Mouse (Mus musculus): Measurements from ENCODE around the gene Fam107b. TPM values are rescaled to one million over a fixed set of nuclear protein-coding genes. Genes with fewer than 3 reads are reported as not detected.

The Fam107b gene
- polyA plus RNA-seq, 2 experiments, result 9.8 to 20.8 TPM

GRCm38 (mm10) chr2:3590086-3590915 is 20.0 kb downstream of the Fam107b start:
- 66% methylated on average over 6 of the region's 6 CpGs for WGBS (ENCODE audit: insufficient replicate concordance)
- Histone ChIP-seq H3K27me3 (ENCODE audit: control insufficient read depth, insufficient read depth, low read length) (no peaks in the 10 kb centered on the region), H3K36me3 (replicated peaks; ENCODE audit: control insufficient read depth, insufficient read depth, low read depth) (no peaks in the 10 kb centered on the region), H3K4me3 (ENCODE audit: insufficient read depth in 1 of 2, low read depth in 2 of 2, low read length in 2 of 2) (no peak overlapping the region), H3K9ac (replicated peaks) (no peak overlapping the region), H3K4me1 (replicated peaks; ENCODE audit: control insufficient read depth in 2 of 2, insufficient read depth in 2 of 2, low read length in 1 of 2) (peaks cover 0 to 2% of the 10 kb centered on the region in 2 experiments; a peak in 2 of 4 replicates), H3K27ac (no peak overlapping the region), H3K9me3 (ENCODE audit: control insufficient read depth, low read length) (no peaks in the 10 kb centered on the region), H3K4me2 (ENCODE audit: low read depth) (no peak overlapping the region)
- TF ChIP-seq CTCF (IDR thresholded peaks at IDR 0.05; ENCODE audit: low read depth) (no peak), EP300 (IDR thresholded peaks at IDR 0.05; ENCODE audit: low read depth) (no peak)
- ATAC-seq (ENCODE audit: insufficient read depth) (no peak), DNase-seq (ENCODE audit: low read depth in 3 of 3, low spot score in 3 of 3) (no peak)

GRCm38 (mm10) chr2:3590916-3591197 is 20.6 kb downstream of the Fam107b start:
- no peaks in the 10 kb centered on the region for H3K9me3 ChIP-seq (ENCODE audit: control insufficient read depth, low read length)
- TF ChIP-seq CTCF (IDR thresholded peaks at IDR 0.05; ENCODE audit: low read depth), result no peak
- no peak for TF ChIP-seq EP300 (IDR thresholded peaks at IDR 0.05; ENCODE audit: low read depth)
- no peaks in the 10 kb centered on the region for H3K36me3 ChIP-seq (replicated peaks; ENCODE audit: control insufficient read depth, insufficient read depth, low read depth)
- H3K4me2 ChIP-seq (ENCODE audit: low read depth), result no peak overlapping the region
- DNase-seq (ENCODE audit: low read depth in 3 of 3, low spot score in 3 of 3), result no peak
- no peaks in the 10 kb centered on the region for H3K27me3 ChIP-seq (ENCODE audit: control insufficient read depth, insufficient read depth, low read length)
- no peak overlapping the region for H3K4me3 ChIP-seq (ENCODE audit: insufficient read depth in 1 of 2, low read depth in 2 of 2, low read length in 2 of 2)
- ATAC-seq (ENCODE audit: insufficient read depth), result no peak
- peaks cover 0 to 2% of the 10 kb centered on the region in 2 experiments; a peak in 2 of 4 replicates for H3K4me1 ChIP-seq (replicated peaks; ENCODE audit: control insufficient read depth in 2 of 2, insufficient read depth in 2 of 2, low read length in 1 of 2)
- no peak overlapping the region for H3K27ac ChIP-seq
- 63% methylated on average over 1 of the region's 1 CpGs for WGBS (ENCODE audit: insufficient replicate concordance)
- no peak overlapping the region for H3K9ac ChIP-seq (replicated peaks)

- peak in 1 of 3 experiments; percentile 11 for DNase-seq (ENCODE audit: low read depth in 3 of 3, low spot score in 3 of 3)
- no peaks in the 10 kb centered on the region for H3K36me3 ChIP-seq (replicated peaks; ENCODE audit: control insufficient read depth, insufficient read depth, low read depth)
- TF ChIP-seq CTCF (IDR thresholded peaks at IDR 0.05; ENCODE audit: low read depth), result no peak
- TF ChIP-seq EP300 (IDR thresholded peaks at IDR 0.05; ENCODE audit: low read depth), result peak; percentile 43
- H3K27me3 ChIP-seq (ENCODE audit: control insufficient read depth, insufficient read depth, low read length), result no peaks in the 10 kb centered on the region
- no peaks in the 10 kb centered on the region for H3K9me3 ChIP-seq (ENCODE audit: control insufficient read depth, low read length)
- H3K27ac ChIP-seq, result no peak overlapping the region
- peaks cover 0 to 2% of the 10 kb centered on the region in 2 experiments; a peak in 2 of 4 replicates for H3K4me1 ChIP-seq (replicated peaks; ENCODE audit: control insufficient read depth in 2 of 2, insufficient read depth in 2 of 2, low read length in 1 of 2)
- peak; percentile 60; the same call in 1 of the 2 replicates for ATAC-seq (ENCODE audit: insufficient read depth)
- H3K9ac ChIP-seq (replicated peaks), result no peak overlapping the region
- H3K4me2 ChIP-seq (ENCODE audit: low read depth), result no peak overlapping the region
- 25% methylated on average over 2 of the region's 2 CpGs for whole genome bisulfite sequencing (ENCODE audit: insufficient replicate concordance)
- no peak overlapping the region for H3K4me3 ChIP-seq (ENCODE audit: insufficient read depth in 1 of 2, low read depth in 2 of 2, low read length in 2 of 2)
Observed at GRCm38 (mm10) chr2:3594663-3595318, 24.5 kb downstream of the Fam107b start.

- ATAC-seq (ENCODE audit: insufficient read depth), result no peak
- H3K4me3 ChIP-seq (ENCODE audit: insufficient read depth in 1 of 2, low read depth in 2 of 2, low read length in 2 of 2), result no peak overlapping the region
- no peak for DNase-seq (ENCODE audit: low read depth in 3 of 3, low spot score in 3 of 3)
- no peak overlapping the region for H3K9ac ChIP-seq (replicated peaks)
- H3K4me1 ChIP-seq (replicated peaks; ENCODE audit: control insufficient read depth in 2 of 2, insufficient read depth in 2 of 2, low read length in 1 of 2), result no peaks in the 10 kb centered on the region
- WGBS (ENCODE audit: insufficient replicate concordance), result 38% methylated on average over 3 of the region's 3 CpGs
- no peaks in the 10 kb centered on the region for H3K27me3 ChIP-seq (ENCODE audit: control insufficient read depth, insufficient read depth, low read length)
- H3K4me2 ChIP-seq (ENCODE audit: low read depth), result no peak overlapping the region
- TF ChIP-seq CTCF (IDR thresholded peaks at IDR 0.05; ENCODE audit: low read depth) (no peak), EP300 (IDR thresholded peaks at IDR 0.05; ENCODE audit: low read depth) (no peak)
- H3K27ac ChIP-seq, result no peak overlapping the region
- no peaks in the 10 kb centered on the region for H3K36me3 ChIP-seq (replicated peaks; ENCODE audit: control insufficient read depth, insufficient read depth, low read depth)
- H3K9me3 ChIP-seq (ENCODE audit: control insufficient read depth, low read length), result no peaks in the 10 kb centered on the region
Observed at GRCm38 (mm10) chr2:3600421-3600820, 30.1 kb downstream of the Fam107b start.

GRCm38 (mm10) chr2:3602599-3602998 is 32.3 kb downstream of the Fam107b start:
- H3K4me3 ChIP-seq (ENCODE audit: insufficient read depth in 1 of 2, low read depth in 2 of 2, low read length in 2 of 2), result no peak overlapping the region
- H3K4me1 ChIP-seq (replicated peaks; ENCODE audit: control insufficient read depth in 2 of 2, insufficient read depth in 2 of 2, low read length in 1 of 2), result peaks cover 0 to 2% of the 10 kb centered on the region in 2 experiments; a peak in 1 of 4 replicates
- no peak overlapping the region for H3K27ac ChIP-seq
- H3K4me2 ChIP-seq (ENCODE audit: low read depth), result no peak overlapping the region
- no peaks in the 10 kb centered on the region for H3K9me3 ChIP-seq (ENCODE audit: control insufficient read depth, low read length)
- WGBS (ENCODE audit: insufficient replicate concordance), result 68% methylated on average over 3 of the region's 3 CpGs
- no peak for TF ChIP-seq CTCF (IDR thresholded peaks at IDR 0.05; ENCODE audit: low read depth)
- no peak for TF ChIP-seq EP300 (IDR thresholded peaks at IDR 0.05; ENCODE audit: low read depth)
- H3K27me3 ChIP-seq (ENCODE audit: control insufficient read depth, insufficient read depth, low read length), result no peaks in the 10 kb centered on the region
- H3K9ac ChIP-seq (replicated peaks), result no peak overlapping the region
- no peak for ATAC-seq (ENCODE audit: insufficient read depth)
- no peak for DNase-seq (ENCODE audit: low read depth in 3 of 3, low spot score in 3 of 3)
- no peaks in the 10 kb centered on the region for H3K36me3 ChIP-seq (replicated peaks; ENCODE audit: control insufficient read depth, insufficient read depth, low read depth)

Data from liver, embryonic 14.5 days (tissue).